Mouse (Mus musculus) kidney, postnatal 14 days (tissue): Measurements from ENCODE around the gene 1700017B05Rik.
A peak's percentile ranks its signal among the peaks of the same experiment; 100 is the strongest.
"Not testable (repeated sequence)": the region's sequence is repeated elsewhere in the genome, so short reads cannot be mapped to it uniquely, and the experiment has no call there.

Source experiments
- DNase-seq: peaks from one replicate; pipeline ENCODE4 v3.0.0; 2022; ENCODE audit warnings: mixed read lengths

The 1700017B05Rik gene

DNA sequence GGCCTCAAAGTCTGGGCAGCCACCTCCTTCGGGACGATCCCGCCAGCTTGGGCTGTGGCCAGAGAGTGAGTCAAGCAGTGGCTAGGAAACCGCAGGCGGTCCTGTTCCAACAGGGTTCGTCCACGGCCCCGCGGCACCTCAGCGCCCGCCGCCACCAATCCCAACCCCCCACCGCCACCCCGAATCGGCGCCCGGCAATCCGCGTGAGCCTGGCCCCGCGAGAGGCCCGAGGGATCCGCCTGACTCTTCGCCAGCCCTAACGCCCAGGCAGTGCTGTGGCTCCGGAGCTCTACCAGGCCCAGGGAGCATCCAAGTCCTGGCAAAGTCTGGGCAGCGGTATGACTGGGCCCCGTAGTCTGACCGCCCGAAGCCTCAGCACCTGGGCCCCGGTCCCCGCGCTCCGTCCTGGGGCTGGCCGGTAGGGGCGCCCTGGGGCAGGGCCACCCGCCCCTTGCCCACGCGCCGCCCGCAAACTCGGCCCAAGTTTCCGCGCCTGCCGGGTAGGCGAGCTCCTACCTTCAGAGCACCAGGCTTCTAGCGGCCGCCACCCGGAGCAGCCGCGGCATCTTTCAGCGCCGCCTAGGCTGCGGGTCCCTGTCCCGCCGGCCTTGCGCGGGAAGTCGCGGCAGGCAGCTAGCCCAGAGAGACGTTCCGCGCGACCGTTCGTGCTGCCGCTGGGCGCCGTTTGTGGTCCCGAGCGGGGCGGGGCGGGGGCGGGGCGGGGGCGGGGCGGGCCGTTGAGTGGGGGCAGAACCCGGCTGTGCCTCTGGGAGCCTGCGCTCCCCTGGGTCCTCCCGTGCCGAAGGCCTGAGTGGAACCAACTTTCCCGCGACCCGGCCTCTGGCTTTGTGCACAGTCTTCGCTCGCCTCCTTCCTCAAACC is at the start of gene 1700017B05Rik:
TSS of gene 1700017B05Rik (minus strand) at position 700 of the 882 bp plus-strand sequence.
- DNase-seq: peak; percentile 86

DNA sequence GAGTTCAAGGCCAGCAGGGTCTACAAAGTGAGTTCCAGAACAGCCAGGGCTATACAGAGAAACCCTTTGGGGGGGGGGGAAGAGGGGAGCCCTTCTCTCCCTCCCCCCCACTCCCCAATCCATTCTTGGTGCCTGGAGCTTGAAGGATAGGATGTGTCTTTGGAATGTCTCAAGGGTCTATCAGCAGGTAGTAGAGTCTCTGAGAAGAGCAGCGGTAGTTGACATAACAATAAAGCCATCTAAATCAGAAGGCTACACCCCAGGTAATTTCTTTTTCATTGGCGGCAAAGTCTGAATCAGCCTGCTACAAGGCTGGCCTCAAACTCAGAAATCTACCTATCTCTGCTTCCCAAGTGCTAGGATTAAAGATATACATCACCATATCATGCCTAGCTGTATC is 48.5 kb upstream of the 1700017B05Rik start:
- no peak for DNase-seq

GRCm38 (mm10) chr9:57309353-57309752 is 46.9 kb upstream of the 1700017B05Rik start:
- DNase-seq: no peak

GRCm38 (mm10) chr9:57307456-57307855 is 45.0 kb upstream of the 1700017B05Rik start:
- DNase-seq: no peak

DNA sequence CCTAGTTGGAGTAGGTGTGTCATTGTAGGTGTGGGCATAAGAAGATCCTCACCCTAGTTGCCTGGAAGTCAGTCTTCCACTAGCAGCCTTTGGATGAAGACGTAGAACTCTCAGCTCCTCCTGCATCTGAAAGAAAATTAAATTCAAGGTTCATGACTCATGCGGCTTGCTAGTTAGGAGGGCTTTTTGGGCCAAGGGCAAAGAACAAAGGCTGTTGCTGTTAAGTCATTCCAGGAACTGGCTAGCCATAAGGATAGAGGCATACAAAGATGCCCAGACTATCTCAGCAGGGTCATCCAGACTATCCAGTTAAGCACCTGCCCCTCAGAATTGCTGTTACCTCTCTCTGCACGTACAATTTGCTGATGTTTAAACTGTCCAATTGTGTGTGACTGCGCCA is 42.3 kb upstream of the 1700017B05Rik start:
- not testable (repeated sequence) for DNase-seq

DNA sequence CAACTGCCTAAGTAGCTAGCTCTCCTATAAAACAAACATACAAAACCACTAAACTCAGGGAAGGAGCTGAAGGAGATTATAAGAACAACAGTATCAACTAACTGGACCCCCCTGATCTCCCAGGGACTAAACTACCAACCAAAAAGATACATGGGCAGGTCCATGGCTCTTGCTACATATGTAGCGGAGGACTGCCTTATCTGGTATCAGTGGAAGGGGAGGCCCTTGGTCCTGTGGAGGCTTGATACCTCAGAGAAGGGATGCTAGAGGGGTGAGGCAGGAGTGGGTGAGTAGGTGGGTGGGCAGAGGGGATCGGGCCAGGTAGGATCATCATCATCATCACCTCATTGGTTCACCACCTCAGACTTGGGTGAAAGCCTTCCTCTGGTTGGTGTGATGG is 41.8 kb upstream of the 1700017B05Rik start:
- no peak for DNase-seq

DNA sequence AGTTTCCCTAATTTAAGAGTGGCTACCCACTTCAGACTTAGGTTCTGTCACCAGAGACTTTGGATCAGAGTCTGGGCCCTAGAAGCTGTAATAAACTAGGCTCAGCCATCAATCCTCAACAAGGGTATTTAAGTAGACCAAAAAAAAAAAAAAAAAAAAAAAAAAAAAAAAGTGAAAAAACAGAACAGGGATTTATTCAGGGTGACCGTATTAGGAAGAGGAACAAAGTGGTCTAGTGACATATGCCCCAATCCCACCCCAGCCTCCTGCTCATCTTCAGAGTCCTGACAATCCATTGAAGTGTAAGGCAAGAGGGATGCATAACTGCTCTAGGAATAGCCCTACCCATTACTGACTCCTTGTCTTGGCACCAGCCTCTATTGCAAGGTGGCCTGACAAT is 40.9 kb upstream of the 1700017B05Rik start:
- no peak for DNase-seq

DNA sequence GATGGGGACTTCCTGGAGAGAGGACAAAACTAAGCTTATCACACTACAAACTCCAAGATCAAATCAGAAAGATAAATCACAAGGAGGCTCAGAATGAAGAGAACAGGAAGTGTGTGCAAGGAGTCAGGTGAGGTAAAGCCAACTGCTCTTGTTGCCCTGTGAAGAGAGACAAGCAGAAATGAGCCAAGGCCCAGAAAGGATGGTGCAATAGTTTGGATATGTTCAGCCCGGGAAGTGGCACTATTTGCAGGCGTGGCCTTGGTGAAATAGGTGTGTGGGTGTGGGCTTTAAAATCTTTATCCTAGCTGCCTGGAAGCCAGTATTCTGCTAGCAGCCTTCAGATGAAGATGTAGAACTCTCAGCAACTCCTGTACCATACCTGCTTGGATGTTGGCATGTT is 38.4 kb upstream of the 1700017B05Rik start:
- DNase-seq: no peak

- no peak for DNase-seq
Observed at GRCm38 (mm10) chr9:57299790-57300477, 37.5 kb upstream of the 1700017B05Rik start.

DNA sequence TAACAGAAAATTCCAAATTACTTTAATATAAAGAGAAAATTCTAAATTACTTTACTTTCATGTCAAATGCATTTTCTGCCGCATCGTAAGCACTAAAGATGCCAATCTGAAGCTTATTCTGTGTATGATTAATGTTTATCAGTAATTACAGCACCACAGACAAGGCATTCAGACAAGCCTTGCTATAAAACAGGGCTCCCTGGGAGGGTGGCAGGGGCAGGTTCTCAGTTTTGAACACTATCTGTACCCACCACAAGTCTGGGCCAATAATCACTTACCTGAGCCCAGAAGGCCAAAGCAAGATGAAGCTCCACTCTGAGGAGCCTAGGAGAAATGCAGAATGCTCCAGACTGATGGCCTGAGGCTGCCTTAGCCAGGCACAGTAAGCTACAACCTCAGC is 35.5 kb upstream of the 1700017B05Rik start:
- no peak for DNase-seq

DNA sequence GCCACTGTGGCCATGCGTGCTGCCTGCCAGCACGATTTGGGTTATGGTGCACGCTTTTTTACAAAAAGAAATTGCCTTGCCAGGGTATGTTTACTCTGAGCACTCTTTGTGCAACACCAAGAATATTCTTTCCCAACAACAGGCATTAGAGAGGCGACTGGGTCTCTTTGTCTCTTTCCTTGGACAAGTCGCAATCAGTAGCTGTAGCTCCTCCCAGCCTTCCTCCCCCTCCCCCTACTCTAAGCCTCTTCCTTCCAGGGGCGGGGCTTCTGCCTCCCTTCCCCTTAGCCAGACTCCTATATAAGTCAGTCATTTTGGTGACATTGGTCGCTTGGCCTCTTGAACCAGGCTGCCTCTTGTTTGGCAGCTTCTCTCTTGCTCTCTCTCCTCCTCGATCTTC is 33.9 kb upstream of the 1700017B05Rik start:
- DNase-seq: no peak

DNA sequence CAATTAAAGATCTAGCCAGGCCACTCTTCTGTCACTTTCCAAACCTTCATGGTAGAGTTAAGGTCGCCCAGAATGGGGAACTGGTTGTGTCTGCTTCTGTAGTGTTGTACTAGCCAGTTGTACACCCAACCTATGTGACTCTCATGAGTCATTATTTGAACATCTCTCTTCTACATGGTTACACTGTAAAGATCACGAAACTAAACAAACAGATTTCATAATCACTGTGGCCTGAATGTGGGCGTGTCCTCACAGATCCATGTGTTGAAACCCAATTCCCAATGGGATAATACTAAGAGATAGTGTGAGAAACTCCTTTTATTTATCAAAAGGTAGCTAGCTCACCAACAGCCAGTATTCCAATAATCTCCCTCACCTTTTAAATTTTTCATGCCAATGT is 33.3 kb upstream of the 1700017B05Rik start:
- DNase-seq: no peak

DNA sequence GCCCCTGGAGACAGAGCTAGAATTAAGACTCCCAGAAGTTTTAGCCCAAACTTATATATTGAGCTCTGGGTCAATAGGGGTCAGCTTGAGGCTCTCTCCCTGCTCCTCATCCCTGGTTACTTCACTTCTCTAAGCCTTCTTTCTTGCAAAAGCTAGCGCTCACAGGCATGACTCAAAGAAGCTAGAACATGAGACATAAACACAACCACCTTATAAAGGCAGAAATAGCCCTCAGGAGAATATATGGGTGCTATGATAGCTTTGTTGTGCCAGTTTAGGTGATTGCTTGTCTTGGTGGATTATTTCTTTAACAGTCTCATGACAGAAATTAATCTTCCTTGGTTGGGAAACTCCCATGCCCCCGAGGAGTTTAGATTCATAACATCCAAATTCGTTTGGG is 32.5 kb upstream of the 1700017B05Rik start:
- DNase-seq: no peak

DNA sequence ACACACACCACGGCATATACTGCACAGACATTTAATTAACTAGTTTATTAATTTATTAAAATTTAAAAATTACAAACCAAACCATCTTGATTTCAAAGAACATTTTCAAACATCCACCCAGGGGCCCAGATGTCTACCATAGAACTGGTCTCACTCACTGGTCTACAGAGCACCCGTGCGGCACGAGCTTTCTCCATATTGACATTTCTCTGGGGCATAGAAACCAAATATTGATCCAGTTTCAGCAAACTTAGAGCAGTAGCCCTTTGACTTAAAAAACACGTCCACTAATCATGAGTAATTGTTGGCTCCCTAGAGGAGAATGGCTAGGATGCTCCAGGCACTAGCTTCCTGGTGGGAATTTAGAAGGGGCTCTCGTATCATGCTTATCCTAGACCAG is 24.8 kb upstream of the 1700017B05Rik start:
- no peak for DNase-seq

DNA sequence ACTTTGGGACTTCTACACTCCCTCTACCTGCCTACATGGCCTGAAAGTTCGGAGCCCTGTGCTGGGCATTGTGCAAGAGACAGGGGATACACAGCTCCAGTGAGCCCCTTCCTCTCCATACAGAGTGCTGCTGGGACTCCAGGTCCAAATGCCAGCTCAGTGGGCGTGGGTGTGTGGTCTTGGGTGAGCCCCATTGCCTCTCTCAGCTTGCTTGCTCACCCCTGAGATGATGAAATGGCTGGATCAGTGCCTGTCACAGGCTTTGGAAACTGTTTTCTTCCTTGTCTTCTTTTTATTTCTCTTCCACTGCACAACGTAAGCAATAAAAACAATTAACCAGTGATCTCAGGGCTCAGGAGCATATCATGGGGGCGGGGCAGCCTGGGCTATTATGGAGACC is 20.9 kb upstream of the 1700017B05Rik start:
- DNase-seq: no peak

DNA sequence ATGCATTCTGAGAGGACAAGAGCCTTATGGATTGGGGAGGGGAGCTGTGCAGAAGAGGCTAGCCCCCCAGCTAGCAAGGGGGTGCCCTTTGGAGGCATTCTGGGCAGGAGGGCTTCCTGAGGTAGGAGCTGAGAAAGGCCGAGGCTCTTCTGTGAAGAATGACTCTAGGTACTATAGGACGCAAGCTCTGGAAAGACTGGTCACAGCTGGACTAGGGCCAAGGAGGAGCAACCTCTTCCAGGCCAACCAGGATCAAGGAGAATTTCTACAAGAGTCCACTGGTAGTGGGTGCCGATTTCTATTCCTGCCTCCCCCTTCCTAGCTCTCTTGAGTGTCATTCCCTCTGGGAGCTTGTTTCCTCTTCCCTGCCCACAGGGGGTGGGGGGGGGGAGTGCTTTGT is 20.3 kb upstream of the 1700017B05Rik start:
- no peak for DNase-seq

GRCm38 (mm10) chr9:57281549-57281948 is 19.1 kb upstream of the 1700017B05Rik start:
- DNase-seq: peak; percentile 50

DNA sequence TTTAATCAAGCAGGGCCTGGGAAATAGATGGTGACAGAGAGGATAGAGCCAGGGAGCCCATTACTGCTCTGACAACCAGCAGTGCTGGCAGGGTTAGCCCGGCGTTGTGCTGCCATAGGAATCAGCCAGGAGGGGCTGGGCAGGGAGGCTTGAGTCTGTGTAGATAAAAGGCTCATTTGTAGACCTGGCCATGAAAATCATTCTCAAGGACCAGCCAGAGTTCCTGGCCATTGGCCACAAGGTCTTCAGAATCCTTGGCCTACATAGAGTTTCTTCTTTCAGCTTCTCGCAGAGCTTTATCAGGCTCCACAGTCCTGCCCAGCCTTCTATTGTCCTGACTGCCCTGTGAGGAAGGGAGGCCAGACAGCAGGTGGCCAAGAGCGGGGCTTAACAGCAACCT is 17.0 kb upstream of the 1700017B05Rik start:
- no peak for DNase-seq

DNA sequence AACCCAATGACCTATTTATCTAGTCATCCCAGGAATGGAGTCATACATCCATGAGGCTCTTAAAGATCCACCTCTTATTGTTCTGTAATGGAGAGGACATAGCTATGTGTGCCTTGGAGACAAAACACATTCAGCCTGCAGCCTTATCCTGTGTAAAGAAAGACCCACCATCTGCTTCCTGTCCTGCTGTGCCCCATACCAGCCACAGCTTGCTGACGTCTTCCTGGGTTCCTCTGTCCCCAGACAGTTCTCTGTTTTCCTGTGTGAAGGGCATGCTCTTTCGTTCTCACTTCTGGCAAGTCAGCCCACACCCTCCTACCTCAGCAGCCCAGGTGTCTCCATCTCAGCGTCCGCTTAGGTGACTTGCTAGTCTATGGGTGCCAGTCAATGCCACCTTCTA is 15.9 kb upstream of the 1700017B05Rik start:
- DNase-seq: no peak

DNA sequence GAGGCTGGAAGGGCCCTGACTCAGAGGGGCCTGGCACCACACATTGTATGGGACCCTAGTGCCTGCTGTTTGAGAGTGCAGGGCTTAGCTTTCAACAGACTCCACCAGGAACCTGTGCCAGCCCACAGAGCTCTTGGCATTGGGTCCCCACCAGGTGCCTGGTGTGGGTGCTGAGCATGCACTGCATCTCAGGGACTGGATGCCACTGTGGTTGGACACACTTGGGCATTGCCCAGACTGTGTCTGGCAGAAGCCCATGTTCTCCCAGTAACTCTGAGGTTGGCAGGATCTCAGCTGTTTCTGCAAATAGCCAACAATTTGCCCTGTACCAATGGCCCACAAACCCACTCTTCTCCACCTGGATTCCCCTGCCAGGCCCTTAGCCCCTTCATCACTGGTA is 13.9 kb upstream of the 1700017B05Rik start:
- no peak for DNase-seq

DNA sequence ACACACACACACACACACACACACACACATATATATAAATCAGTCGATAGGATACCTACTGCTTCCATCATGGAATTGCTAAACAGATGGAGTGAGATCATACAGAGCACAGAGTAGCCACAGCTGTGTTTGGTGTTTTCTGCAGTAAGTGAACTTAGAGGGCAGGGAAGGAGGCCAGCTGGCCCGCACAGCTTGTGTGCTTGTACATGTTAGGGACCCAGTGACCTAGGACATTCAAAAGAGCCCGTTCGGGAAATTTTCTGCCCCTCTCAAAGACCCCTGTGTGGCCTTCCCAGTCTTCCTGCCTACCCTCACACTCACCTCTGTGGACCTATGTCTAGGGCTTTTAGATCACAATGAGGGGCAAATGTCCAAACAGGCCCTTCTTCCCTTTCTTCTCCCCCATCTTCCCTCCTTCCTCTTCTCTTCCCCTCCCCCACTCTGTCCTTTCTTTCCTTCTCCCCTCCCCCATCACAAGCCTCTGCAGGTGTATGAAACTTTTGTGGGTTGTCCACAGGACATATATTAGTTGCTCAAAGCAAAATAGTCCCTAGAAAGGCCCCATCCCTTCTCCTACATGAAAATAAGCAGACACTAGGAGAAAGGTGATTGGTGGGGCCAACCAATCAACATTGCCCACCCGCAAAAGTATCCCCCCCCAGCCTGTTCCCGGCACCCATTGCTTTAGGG is 11.5 kb upstream of the 1700017B05Rik start:
- DNase-seq: peak; percentile 35

- DNase-seq: no peak
Observed at GRCm38 (mm10) chr9:57272902-57273804, 10.7 kb upstream of the 1700017B05Rik start.
